Mouse (Mus musculus): ENCODE data around the gene Gfap. TPM values are rescaled to one million over a fixed set of nuclear protein-coding genes. Genes with fewer than 3 reads are reported as not detected.
A peak's percentile ranks its signal among the peaks of the same experiment; 100 is the strongest.

Gfap gene
- total RNA-seq, 1 experiment: 0.36 TPM

GRCm38 (mm10) chr11:102894716-102895115 lies 6.0 kb downstream of the Gfap start:
- Histone ChIP-seq H3K9me3 (ENCODE audit: control insufficient read depth, insufficient read depth, low read depth, low read length) (no peaks in the 10 kb centered on the region), H3K27ac (ENCODE audit: insufficient read depth, low read depth, low read length, poor library complexity, severe bottlenecking) (no peak overlapping the region), H3K4me1 (ENCODE audit: control insufficient read depth in 2 of 2, insufficient read depth in 2 of 2, low read length in 2 of 2, poor library complexity in 1 of 2) (peaks cover 0 to 1% of the 10 kb centered on the region in 2 experiments; a peak in 2 of 4 replicates), H3K4me3 (ENCODE audit: insufficient read depth in 1 of 2, low read depth in 1 of 2, low read length in 2 of 2, poor library complexity in 1 of 2, severe bottlenecking in 1 of 2) (no peak overlapping the region), H3K9ac (ENCODE audit: insufficient read depth, low read depth, low read length, poor library complexity, severe bottlenecking) (no peak overlapping the region), H3K36me3 (ENCODE audit: control insufficient read depth, insufficient read depth, low read length, poor library complexity, severe bottlenecking) (no peaks in the 10 kb centered on the region)
- DNase-seq (ENCODE audit: low read depth, low spot score): no peak
- in situ Hi-C loops (cut with MboI; ENCODE audit: low sequenced_read_pairs in 2 of 2, unreplicated experiment in 2 of 2): loop anchor here in 1 of 2 experiments (10.0 kb wide), 1 partner anchor 100 kb away; no protein-coding TSS in a partner anchor
- no peak for TF ChIP-seq ZNF384 (IDR thresholded peaks at IDR 0.05; ENCODE audit: low read depth, low read length)
- TF ChIP-seq HCFC1 (IDR thresholded peaks at IDR 0.05; ENCODE audit: borderline replicate concordance, insufficient read depth, low read length): no peak
- no peak for TF ChIP-seq MAFK (IDR thresholded peaks at IDR 0.05; ENCODE audit: insufficient read depth, low read depth, low read length)
- no peak for TF ChIP-seq ZC3H11A (IDR thresholded peaks at IDR 0.05; ENCODE audit: borderline replicate concordance, low read depth, low read length)
- no peak for TF ChIP-seq CHD2 (IDR thresholded peaks at IDR 0.05; ENCODE audit: low read depth, low read length)

GRCm38 (mm10) chr11:102893015-102893651 lies 7.6 kb downstream of the Gfap start:
- Histone ChIP-seq H3K9me3 (ENCODE audit: control insufficient read depth, insufficient read depth, low read depth, low read length) (no peaks in the 10 kb centered on the region), H3K4me1 (ENCODE audit: control insufficient read depth in 2 of 2, insufficient read depth in 2 of 2, low read length in 2 of 2, poor library complexity in 1 of 2) (peaks cover 0 to 1% of the 10 kb centered on the region in 2 experiments; a peak in 2 of 4 replicates), H3K9ac (ENCODE audit: insufficient read depth, low read depth, low read length, poor library complexity, severe bottlenecking) (peak overlapping the region; percentile 31), H3K27ac (ENCODE audit: insufficient read depth, low read depth, low read length, poor library complexity, severe bottlenecking) (no peak overlapping the region), H3K4me3 (ENCODE audit: insufficient read depth in 1 of 2, low read depth in 1 of 2, low read length in 2 of 2, poor library complexity in 1 of 2, severe bottlenecking in 1 of 2) (peak overlapping the region; percentile 51 to 70), H3K36me3 (ENCODE audit: control insufficient read depth, insufficient read depth, low read length, poor library complexity, severe bottlenecking) (no peaks in the 10 kb centered on the region)
- in situ Hi-C loops (cut with MboI; ENCODE audit: low sequenced_read_pairs in 2 of 2, unreplicated experiment in 2 of 2): loop anchor here in 1 of 2 experiments (10.0 kb wide), 1 partner anchor 102 kb away; no protein-coding TSS in a partner anchor
- TF ChIP-seq HCFC1 (IDR thresholded peaks at IDR 0.05; ENCODE audit: borderline replicate concordance, insufficient read depth, low read length) (no peak), ZC3H11A (IDR thresholded peaks at IDR 0.05; ENCODE audit: borderline replicate concordance, low read depth, low read length) (no peak), ZNF384 (IDR thresholded peaks at IDR 0.05; ENCODE audit: low read depth, low read length) (no peak), CHD2 (IDR thresholded peaks at IDR 0.05; ENCODE audit: low read depth, low read length) (no peak), MAFK (IDR thresholded peaks at IDR 0.05; ENCODE audit: insufficient read depth, low read depth, low read length) (no peak)
- peak; percentile 80 for DNase-seq (ENCODE audit: low read depth, low spot score)

- Histone ChIP-seq H3K9ac (ENCODE audit: insufficient read depth, low read depth, low read length, poor library complexity, severe bottlenecking) (no peak overlapping the region), H3K9me3 (ENCODE audit: control insufficient read depth, insufficient read depth, low read depth, low read length) (no peaks in the 10 kb centered on the region), H3K4me1 (ENCODE audit: control insufficient read depth in 2 of 2, insufficient read depth in 2 of 2, low read length in 2 of 2, poor library complexity in 1 of 2) (no peaks in the 10 kb centered on the region; a peak in 1 of 4 replicates), H3K4me3 (ENCODE audit: insufficient read depth in 1 of 2, low read depth in 1 of 2, low read length in 2 of 2, poor library complexity in 1 of 2, severe bottlenecking in 1 of 2) (no peak overlapping the region), H3K36me3 (ENCODE audit: control insufficient read depth, insufficient read depth, low read length, poor library complexity, severe bottlenecking) (no peaks in the 10 kb centered on the region), H3K27ac (ENCODE audit: insufficient read depth, low read depth, low read length, poor library complexity, severe bottlenecking) (no peak overlapping the region)
- DNase-seq (ENCODE audit: low read depth, low spot score): no peak
- in situ Hi-C loops (cut with MboI; ENCODE audit: low sequenced_read_pairs in 2 of 2, unreplicated experiment in 2 of 2): loop anchor here in 1 of 2 experiments (10.0 kb wide), 1 partner anchor 105 kb away; no protein-coding TSS in a partner anchor
- TF ChIP-seq ZNF384 (IDR thresholded peaks at IDR 0.05; ENCODE audit: low read depth, low read length) (no peak), CHD2 (IDR thresholded peaks at IDR 0.05; ENCODE audit: low read depth, low read length) (no peak), ZC3H11A (IDR thresholded peaks at IDR 0.05; ENCODE audit: borderline replicate concordance, low read depth, low read length) (no peak), HCFC1 (IDR thresholded peaks at IDR 0.05; ENCODE audit: borderline replicate concordance, insufficient read depth, low read length) (no peak), MAFK (IDR thresholded peaks at IDR 0.05; ENCODE audit: insufficient read depth, low read depth, low read length) (no peak)
These were observed 10.6 kb downstream of the Gfap start for GRCm38 (mm10) chr11:102890096-102890495.

GRCm38 (mm10) chr11:102888135-102888534 lies 12.6 kb downstream of the Gfap start:
- no peak overlapping the region for H3K9ac ChIP-seq (ENCODE audit: insufficient read depth, low read depth, low read length, poor library complexity, severe bottlenecking)
- H3K4me1 ChIP-seq (ENCODE audit: control insufficient read depth in 2 of 2, insufficient read depth in 2 of 2, low read length in 2 of 2, poor library complexity in 1 of 2): no peaks in the 10 kb centered on the region
- in situ Hi-C loops (cut with MboI; ENCODE audit: low sequenced_read_pairs in 2 of 2, unreplicated experiment in 2 of 2): no loop called here
- no peak overlapping the region for H3K27ac ChIP-seq (ENCODE audit: insufficient read depth, low read depth, low read length, poor library complexity, severe bottlenecking)
- no peak overlapping the region for H3K4me3 ChIP-seq (ENCODE audit: insufficient read depth in 1 of 2, low read depth in 1 of 2, low read length in 2 of 2, poor library complexity in 1 of 2, severe bottlenecking in 1 of 2)
- H3K9me3 ChIP-seq (ENCODE audit: control insufficient read depth, insufficient read depth, low read depth, low read length): no peaks in the 10 kb centered on the region
- DNase-seq (ENCODE audit: low read depth, low spot score): no peak
- no peaks in the 10 kb centered on the region for H3K36me3 ChIP-seq (ENCODE audit: control insufficient read depth, insufficient read depth, low read length, poor library complexity, severe bottlenecking)
- TF ChIP-seq MAFK (IDR thresholded peaks at IDR 0.05; ENCODE audit: insufficient read depth, low read depth, low read length): no peak
- TF ChIP-seq ZC3H11A (IDR thresholded peaks at IDR 0.05; ENCODE audit: borderline replicate concordance, low read depth, low read length): no peak
- TF ChIP-seq ZNF384 (IDR thresholded peaks at IDR 0.05; ENCODE audit: low read depth, low read length): no peak
- no peak for TF ChIP-seq CHD2 (IDR thresholded peaks at IDR 0.05; ENCODE audit: low read depth, low read length)
- no peak for TF ChIP-seq HCFC1 (IDR thresholded peaks at IDR 0.05; ENCODE audit: borderline replicate concordance, insufficient read depth, low read length)

Data from ES-E14 (cell line).